Mouse (Mus musculus): ENCODE results near the gene Tirap. TPM values are rescaled to one million over a fixed set of nuclear protein-coding genes. Genes with fewer than 3 reads are reported as not detected.

Gene Tirap
- polyA plus RNA-seq (2012; fragmentation: generic; extraction: Trizol) = 5.4 TPM
- long read RNA-seq, experiment 1, transcript Tirap-205 (7 exons, 1,783 nt) = major isoform, 6 of 12 reads
- long read RNA-seq, experiment 1, partial matches to known transcripts = 0 of 12 reads
- long read RNA-seq, experiment 1, other reads (novel, unspliced or antisense) = 4 of 12 reads
- long read RNA-seq, experiment 2, transcript Tirap-203 (7 exons, 2,310 nt) = minor isoform, 38 of 115 reads
- long read RNA-seq, experiment 2, transcript Tirap-205 (7 exons, 1,783 nt) = major isoform, 50 of 115 reads
- long read RNA-seq, experiment 2, partial matches to known transcripts = 4 of 115 reads
- long read RNA-seq, experiment 2, other reads (novel, unspliced or antisense) = 19 of 115 reads

GRCm38 (mm10) chr9:35199772-35200471, at the start of gene Tirap, which contains the start of gene Srpr:
Gene Tirap (minus strand): TSS chr9:35200291.
Gene Srpr (plus strand): TSS chr9:35200175.
- no peaks in the 10 kb centered on the region for H3K27me3 ChIP-seq (ENCODE audit: control insufficient read depth, insufficient read depth, insufficient read length)
- H3K4me3 ChIP-seq (ENCODE audit: insufficient read depth, poor library complexity, severe bottlenecking) = peak within 1 kb of the TSS; percentile 55
- H3K36me3 ChIP-seq (ENCODE audit: control insufficient read depth, insufficient read depth) = no peaks in the 10 kb centered on the region
- H3ac ChIP-seq (ENCODE audit: control insufficient read depth, insufficient read length, low read depth) = peak within 1 kb of the TSS; percentile 62
- TF ChIP-seq FOSL1 (IDR thresholded peaks at IDR 0.05; ENCODE audit: insufficient read depth, low read length, poor library complexity, severe bottlenecking) (no peak), CTCF (IDR thresholded peaks at IDR 0.05; ENCODE audit: control insufficient read depth, insufficient read depth, insufficient read length) (peak; percentile 96)
- H3K79me3 ChIP-seq (ENCODE audit: low read depth) = no peaks in the 10 kb centered on the region
- peaks cover 14% of the 10 kb centered on the region for H3K79me2 ChIP-seq (ENCODE audit: control insufficient read depth, insufficient read depth)

- no peak overlapping the region for H3K4me3 ChIP-seq (ENCODE audit: insufficient read depth, poor library complexity, severe bottlenecking)
- H3K27me3 ChIP-seq (ENCODE audit: control insufficient read depth, insufficient read depth, insufficient read length) = no peaks in the 10 kb centered on the region
- no peak overlapping the region for H3ac ChIP-seq (ENCODE audit: control insufficient read depth, insufficient read length, low read depth)
- TF ChIP-seq CTCF (IDR thresholded peaks at IDR 0.05; ENCODE audit: control insufficient read depth, insufficient read depth, insufficient read length) (no peak), CEBPB (IDR thresholded peaks at IDR 0.05; ENCODE audit: low read depth) (no peak), MYOD1 (IDR thresholded peaks at IDR 0.05; ENCODE audit: control insufficient read depth, insufficient read length, low read depth) (no peak), FOSL1 (IDR thresholded peaks at IDR 0.05; ENCODE audit: insufficient read depth, low read length, poor library complexity, severe bottlenecking) (no peak), USF1 (IDR thresholded peaks at IDR 0.05; ENCODE audit: low read depth) (no peak), MAX (IDR thresholded peaks at IDR 0.05) (no peak), MYOG (IDR thresholded peaks at IDR 0.05; ENCODE audit: control insufficient read depth, extremely low read depth, insufficient read length) (no peak)
- peaks cover 12% of the 10 kb centered on the region for H3K79me2 ChIP-seq (ENCODE audit: control insufficient read depth, insufficient read depth)
- no peaks in the 10 kb centered on the region for H3K36me3 ChIP-seq (ENCODE audit: control insufficient read depth, insufficient read depth)
- peaks cover 7% of the 10 kb centered on the region for H3K79me3 ChIP-seq (ENCODE audit: low read depth)
These were observed 49.4 kb upstream of the Tirap start for GRCm38 (mm10) chr9:35249476-35249875.

- Histone ChIP-seq H3K79me3 (ENCODE audit: low read depth) (peaks cover 5% of the 10 kb centered on the region), H3K36me3 (ENCODE audit: control insufficient read depth, insufficient read depth) (no peaks in the 10 kb centered on the region), H3K79me2 (ENCODE audit: control insufficient read depth, insufficient read depth) (peaks cover 12% of the 10 kb centered on the region), H3K27me3 (ENCODE audit: control insufficient read depth, insufficient read depth, insufficient read length) (no peaks in the 10 kb centered on the region), H3ac (ENCODE audit: control insufficient read depth, insufficient read length, low read depth) (no peak overlapping the region), H3K4me3 (ENCODE audit: insufficient read depth, poor library complexity, severe bottlenecking) (no peak overlapping the region)
- TF ChIP-seq MYOG (IDR thresholded peaks at IDR 0.05; ENCODE audit: control insufficient read depth, extremely low read depth, insufficient read length) = no peak
- no peak for TF ChIP-seq CTCF (IDR thresholded peaks at IDR 0.05; ENCODE audit: control insufficient read depth, insufficient read depth, insufficient read length)
- no peak for TF ChIP-seq USF1 (IDR thresholded peaks at IDR 0.05; ENCODE audit: low read depth)
- no peak for TF ChIP-seq MYOD1 (IDR thresholded peaks at IDR 0.05; ENCODE audit: control insufficient read depth, insufficient read length, low read depth)
- no peak for TF ChIP-seq FOSL1 (IDR thresholded peaks at IDR 0.05; ENCODE audit: insufficient read depth, low read length, poor library complexity, severe bottlenecking)
- no peak for TF ChIP-seq CEBPB (IDR thresholded peaks at IDR 0.05; ENCODE audit: low read depth)
- TF ChIP-seq MAX (IDR thresholded peaks at IDR 0.05) = no peak
These were observed 47.3 kb upstream of the Tirap start for GRCm38 (mm10) chr9:35247405-35247804.

GRCm38 (mm10) chr9:35239734-35240133, 39.6 kb upstream of the Tirap start:
- Histone ChIP-seq H3ac (ENCODE audit: control insufficient read depth, insufficient read length, low read depth) (no peak overlapping the region), H3K27me3 (ENCODE audit: control insufficient read depth, insufficient read depth, insufficient read length) (no peaks in the 10 kb centered on the region), H3K4me3 (ENCODE audit: insufficient read depth, poor library complexity, severe bottlenecking) (no peak overlapping the region), H3K79me3 (ENCODE audit: low read depth) (no peaks in the 10 kb centered on the region), H3K36me3 (ENCODE audit: control insufficient read depth, insufficient read depth) (no peaks in the 10 kb centered on the region), H3K79me2 (ENCODE audit: control insufficient read depth, insufficient read depth) (no peaks in the 10 kb centered on the region)
- no peak for TF ChIP-seq MYOG (IDR thresholded peaks at IDR 0.05; ENCODE audit: control insufficient read depth, extremely low read depth, insufficient read length)
- no peak for TF ChIP-seq USF1 (IDR thresholded peaks at IDR 0.05; ENCODE audit: low read depth)
- TF ChIP-seq CEBPB (IDR thresholded peaks at IDR 0.05; ENCODE audit: low read depth) = no peak
- TF ChIP-seq MYOD1 (IDR thresholded peaks at IDR 0.05; ENCODE audit: control insufficient read depth, insufficient read length, low read depth) = no peak

GRCm38 (mm10) chr9:35238915-35239571, 39.0 kb upstream of the Tirap start:
- no peak overlapping the region for H3ac ChIP-seq (ENCODE audit: control insufficient read depth, insufficient read length, low read depth)
- H3K79me3 ChIP-seq (ENCODE audit: low read depth) = no peaks in the 10 kb centered on the region
- H3K36me3 ChIP-seq (ENCODE audit: control insufficient read depth, insufficient read depth) = peaks cover under 1% of the 10 kb centered on the region
- no peak for TF ChIP-seq CEBPB (IDR thresholded peaks at IDR 0.05; ENCODE audit: low read depth)
- TF ChIP-seq USF1 (IDR thresholded peaks at IDR 0.05; ENCODE audit: low read depth) = no peak
- TF ChIP-seq MYOD1 (IDR thresholded peaks at IDR 0.05; ENCODE audit: control insufficient read depth, insufficient read length, low read depth) = no peak
- TF ChIP-seq MAX (IDR thresholded peaks at IDR 0.05) = no peak
- TF ChIP-seq FOSL1 (IDR thresholded peaks at IDR 0.05; ENCODE audit: insufficient read depth, low read length, poor library complexity, severe bottlenecking) = no peak
- no peak for TF ChIP-seq MYOG (IDR thresholded peaks at IDR 0.05; ENCODE audit: control insufficient read depth, extremely low read depth, insufficient read length)
- no peak for TF ChIP-seq CTCF (IDR thresholded peaks at IDR 0.05; ENCODE audit: control insufficient read depth, insufficient read depth, insufficient read length)
- H3K27me3 ChIP-seq (ENCODE audit: control insufficient read depth, insufficient read depth, insufficient read length) = no peaks in the 10 kb centered on the region
- H3K4me3 ChIP-seq (ENCODE audit: insufficient read depth, poor library complexity, severe bottlenecking) = no peak overlapping the region
- no peaks in the 10 kb centered on the region for H3K79me2 ChIP-seq (ENCODE audit: control insufficient read depth, insufficient read depth)

Measured in C2C12 (cell line).